Mouse (Mus musculus): ENCODE results near the gene Fgfr2.

Gene Fgfr2

GRCm38 (mm10) chr7:130215348-130216252 lies 2907.6 kb downstream of the Fgfr2 start:
- peak; percentile 73 for DNase-seq

- no peak for DNase-seq
Measured at GRCm38 (mm10) chr7:130213156-130213555, 2910.0 kb downstream of the Fgfr2 start.

GRCm38 (mm10) chr7:130211411-130211810 lies 2911.7 kb downstream of the Fgfr2 start:
- no peak for DNase-seq

GRCm38 (mm10) chr7:130208601-130209000 lies 2914.5 kb downstream of the Fgfr2 start:
- DNase-seq = no peak

GRCm38 (mm10) chr7:130206181-130206582 lies 2917.0 kb downstream of the Fgfr2 start:
- peak; percentile 15 for DNase-seq

GRCm38 (mm10) chr7:130205140-130205539 lies 2918.0 kb downstream of the Fgfr2 start:
- no peak for DNase-seq

GRCm38 (mm10) chr7:130201020-130201419 lies 2922.1 kb downstream of the Fgfr2 start:
- DNase-seq = no peak

- DNase-seq = no peak
Measured at GRCm38 (mm10) chr7:130199951-130200350, 2923.2 kb downstream of the Fgfr2 start.

- no peak for DNase-seq
Measured at GRCm38 (mm10) chr7:130199317-130199716, 2923.8 kb downstream of the Fgfr2 start.

- no peak for DNase-seq
Measured at GRCm38 (mm10) chr7:130195081-130195480, 2928.1 kb downstream of the Fgfr2 start.

GRCm38 (mm10) chr7:130190329-130190975 lies 2932.7 kb downstream of the Fgfr2 start:
- no peak for DNase-seq

- no peak for DNase-seq
Measured at GRCm38 (mm10) chr7:130189901-130190300, 2933.2 kb downstream of the Fgfr2 start.

GRCm38 (mm10) chr7:130188108-130188507 lies 2935.0 kb downstream of the Fgfr2 start:
- DNase-seq = no peak

- no peak for DNase-seq
Measured at GRCm38 (mm10) chr7:130184864-130185263, 2938.3 kb downstream of the Fgfr2 start.

- no peak for DNase-seq
Measured at GRCm38 (mm10) chr7:130183960-130184359, 2939.2 kb downstream of the Fgfr2 start.

GRCm38 (mm10) chr7:130182551-130182950 lies 2940.6 kb downstream of the Fgfr2 start:
- no peak for DNase-seq

- DNase-seq = peak; percentile 41
Measured at GRCm38 (mm10) chr7:130178991-130179390, 2944.2 kb downstream of the Fgfr2 start.

GRCm38 (mm10) chr7:130177009-130177408 lies 2946.1 kb downstream of the Fgfr2 start:
- DNase-seq = peak; percentile 18

GRCm38 (mm10) chr7:130174525-130174924 lies 2948.6 kb downstream of the Fgfr2 start:
- DNase-seq = peak; percentile 42

- DNase-seq = peak; percentile 57
Measured at GRCm38 (mm10) chr7:130173914-130174313, 2949.2 kb downstream of the Fgfr2 start.

- no peak for DNase-seq
Measured at GRCm38 (mm10) chr7:130170144-130170543, 2953.0 kb downstream of the Fgfr2 start.

- DNase-seq = no peak
Measured at GRCm38 (mm10) chr7:130168296-130168695, 2954.9 kb downstream of the Fgfr2 start.

- no peak for DNase-seq
Measured at GRCm38 (mm10) chr7:130167261-130167660, 2955.9 kb downstream of the Fgfr2 start.

GRCm38 (mm10) chr7:130166190-130166589 lies 2957.0 kb downstream of the Fgfr2 start:
- no peak for DNase-seq
